In the genomic region with DNA sequence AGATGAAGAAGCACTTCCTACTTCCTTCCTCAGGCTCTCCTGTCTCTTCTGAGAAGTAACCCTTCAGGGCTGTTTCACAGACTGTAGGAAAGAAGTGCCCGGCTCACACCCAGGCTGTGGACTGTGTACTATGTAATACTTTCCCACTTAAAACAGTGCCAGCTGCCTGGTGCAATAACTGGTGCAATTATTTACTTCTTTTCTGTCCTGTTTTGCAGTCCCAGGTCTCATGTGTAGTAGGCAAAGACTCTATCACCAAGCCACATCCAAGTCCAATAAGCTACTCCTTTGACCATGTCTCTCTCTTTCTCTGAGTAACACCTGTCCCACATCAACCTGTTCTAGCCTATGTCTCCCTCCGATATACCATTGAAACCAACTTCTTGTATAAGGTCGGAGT, we compare ENCODE assay signal across 28 mouse cellular contexts.
DNase-seq lines count a peak whose midpoint lies in the region; ATAC-seq and TF ChIP-seq lines count a peak whose summit lies in the region.
"Had no signal": no experiment of that assay in that cellular context is flagged by ENCODE, and none has a peak within 500 bp of the region (broad histone marks: within the 10 kb centered on the region; RNA-seq: fewer than 3 reads in every experiment).

No protein-coding gene starts in this region.

- WGBS in heart, embryonic 11.5 days (ENCODE audit: insufficient replicate concordance), result 78% methylated on average over 3 of the region's 3 CpGs
- 87% methylated on average over 3 of the region's 3 CpGs for WGBS in heart, embryonic 15.5 days
- 22% methylated on average over 3 of the region's 3 CpGs for WGBS in liver, adult 2 months
- 80% methylated on average over 3 of the region's 3 CpGs for WGBS in liver, postnatal 0 days (ENCODE audit: insufficient replicate concordance)

- no peaks in the 10 kb centered on the region for H3K79me2 ChIP-seq in liver, adult 2 months (ENCODE audit: control insufficient read depth, insufficient read depth, low read length)

- no peaks in the 10 kb centered on the region for H3K27me3 ChIP-seq in heart, embryonic 11.5 days (ENCODE audit: control insufficient read depth, insufficient read depth, low read length)
- H3K27me3 ChIP-seq in heart, embryonic 15.5 days, result no peaks in the 10 kb centered on the region
- no peaks in the 10 kb centered on the region for H3K27me3 ChIP-seq in liver, adult 2 months (ENCODE audit: control insufficient read depth, insufficient read depth, low read length)
- no peaks in the 10 kb centered on the region for H3K27me3 ChIP-seq in liver, postnatal 0 days (ENCODE audit: insufficient read depth, low read length)
- H3K27me3 ChIP-seq: embryonic facial prominence, embryonic 13.5 days; forebrain, embryonic 12.5 days; forebrain, embryonic 15.5 days had no signal

- no peak for TF ChIP-seq EP300 in liver, postnatal 0 days (IDR thresholded peaks at IDR 0.05; ENCODE audit: low read depth)

- H3K27ac ChIP-seq in heart, embryonic 11.5 days (ENCODE audit: low read depth, low read length), result 0 out of 2 replicates have a peak overlapping the region, but pooled peaks have one; percentile 25
- peak overlapping the region; percentile 75 for H3K27ac ChIP-seq in heart, embryonic 15.5 days
- peak overlapping the region; percentile 48 for H3K27ac ChIP-seq in liver, adult 2 months (replicated peaks; ENCODE audit: insufficient read depth, low read depth, low read length)
- H3K27ac ChIP-seq in liver, postnatal 0 days (ENCODE audit: low read depth), result no peak overlapping the region
- H3K27ac ChIP-seq: embryonic facial prominence, embryonic 10.5 days; embryonic facial prominence, embryonic 13.5 days; forebrain, embryonic 12.5 days; forebrain, embryonic 15.5 days; hindbrain, embryonic 14.5 days; hindbrain, postnatal 0 days had no signal

- TF ChIP-seq CTCF in liver, adult 2 months (IDR thresholded peaks at IDR 0.05; ENCODE audit: low read depth, low read length), result no peak
- no peak for TF ChIP-seq CTCF in liver, postnatal 0 days (IDR thresholded peaks at IDR 0.05; ENCODE audit: low read depth)

- TF ChIP-seq POLR2A in liver, adult 2 months (IDR thresholded peaks at IDR 0.05; ENCODE audit: extremely low read depth, insufficient read depth, low read length), result no peak

- intact Hi-C loops in heart, postnatal 36 days (cut with DNase I), result loop anchor here (5.0 kb wide), 1 partner anchor 91 kb away; a partner anchor contains a TSS
- intact Hi-C loops in left cerebral cortex, postnatal 25 days (cut with DNase I), result no loop called here

- ATAC-seq in heart, embryonic 11.5 days (replicated peaks; ENCODE audit: insufficient number of reproducible peaks, low FRiP score, low TSS enrichment), result no peak
- no peak for ATAC-seq in heart, embryonic 15.5 days (replicated peaks; ENCODE audit: insufficient number of reproducible peaks, insufficient read depth, low FRiP score, low read depth)
- ATAC-seq in liver, postnatal 0 days, result no peak
- ATAC-seq: CD4-positive, CD25-positive, alpha-beta regulatory T cell, adult 4 months; forebrain, embryonic 15.5 days; hindbrain, postnatal 0 days; inflammation-experienced regulatory T-cells, adult 6 months; intestine, embryonic 16.5 days had no signal

- no peaks in the 10 kb centered on the region for H3K9me3 ChIP-seq in heart, embryonic 11.5 days (replicated peaks; ENCODE audit: control insufficient read depth, low read length)
- H3K9me3 ChIP-seq in heart, embryonic 15.5 days (replicated peaks), result no peaks in the 10 kb centered on the region
- H3K9me3 ChIP-seq in liver, postnatal 0 days (ENCODE audit: low read length), result no peaks in the 10 kb centered on the region
- H3K9me3 ChIP-seq: embryonic facial prominence, embryonic 10.5 days; embryonic facial prominence, embryonic 13.5 days; forebrain, embryonic 12.5 days; forebrain, embryonic 15.5 days had no signal

- peaks cover 12% of the 10 kb centered on the region for H3K4me1 ChIP-seq in heart, embryonic 11.5 days (ENCODE audit: control insufficient read depth, insufficient read depth, low read length)
- no peaks in the 10 kb centered on the region for H3K4me1 ChIP-seq in heart, embryonic 15.5 days (replicated peaks)
- H3K4me1 ChIP-seq in liver, adult 2 months (ENCODE audit: control insufficient read depth, insufficient read depth, low read length), result peaks cover 9% of the 10 kb centered on the region; the same call in 1 of the 2 replicates
- no peaks in the 10 kb centered on the region for H3K4me1 ChIP-seq in liver, postnatal 0 days (ENCODE audit: insufficient read depth)
- H3K4me1 ChIP-seq: embryonic facial prominence, embryonic 13.5 days had no signal

- H3K4me2 ChIP-seq in heart, embryonic 11.5 days, result no peak overlapping the region
- no peak overlapping the region for H3K4me2 ChIP-seq in heart, embryonic 15.5 days
- H3K4me2 ChIP-seq in liver, postnatal 0 days (ENCODE audit: low read depth, low read length), result no peak overlapping the region
- H3K4me2 ChIP-seq: embryonic facial prominence, embryonic 13.5 days; forebrain, embryonic 12.5 days; forebrain, embryonic 15.5 days; hindbrain, embryonic 14.5 days had no signal

- DNase-seq in heart, adult 18-20 months, result no peak
- no peak for DNase-seq in heart, postnatal 36 days
- DNase-seq in liver, adult 2 months (ENCODE audit: extremely low read depth, low read depth, low spot score), result peak; percentile 93
- DNase-seq in liver, postnatal 0 days, result no peak
- no peak for DNase-seq in left cerebral cortex, postnatal 25 days (ENCODE audit: low spot score in 2 of 2)
- DNase-seq: adrenal gland, adult 8-10 months; adrenal gland, postnatal 25 days; cerebellum, adult 11-12 months; cerebellum, adult 8-10 months; cerebellum, postnatal 10 days; cerebellum, postnatal 36 days; embryo, embryonic 11 days; gastrocnemius, postnatal 25 days; heart, postnatal 4 days; kidney, adult 18-20 months; kidney, adult 9 months had no signal

- H3K36me3 ChIP-seq in heart, embryonic 11.5 days (ENCODE audit: control insufficient read depth, insufficient read depth, low read length), result no peaks in the 10 kb centered on the region
- H3K36me3 ChIP-seq in heart, embryonic 15.5 days, result 0 out of 2 replicates have a peak, but pooled peaks cover 4% of the 10 kb centered on the region
- no peaks in the 10 kb centered on the region for H3K36me3 ChIP-seq in liver, adult 2 months (ENCODE audit: control insufficient read depth, insufficient read depth, low read length)
- no peaks in the 10 kb centered on the region for H3K36me3 ChIP-seq in liver, postnatal 0 days (replicated peaks; ENCODE audit: insufficient read depth, low read length)
- H3K36me3 ChIP-seq: embryonic facial prominence, embryonic 10.5 days; embryonic facial prominence, embryonic 13.5 days; forebrain, embryonic 12.5 days; forebrain, embryonic 15.5 days had no signal

- H3K9ac ChIP-seq in heart, embryonic 11.5 days (ENCODE audit: low read depth, low read length), result no peak overlapping the region
- H3K9ac ChIP-seq in heart, embryonic 15.5 days, result no peak overlapping the region
- no peak overlapping the region for H3K9ac ChIP-seq in liver, adult 2 months (ENCODE audit: low read depth, low read length)
- no peak overlapping the region for H3K9ac ChIP-seq in liver, postnatal 0 days (replicated peaks)
- H3K9ac ChIP-seq: embryonic facial prominence, embryonic 13.5 days; forebrain, embryonic 12.5 days; forebrain, embryonic 15.5 days; hindbrain, embryonic 14.5 days had no signal

- no peak overlapping the region for H3K4me3 ChIP-seq in heart, embryonic 11.5 days (ENCODE audit: low read depth, low read length)
- H3K4me3 ChIP-seq in heart, embryonic 15.5 days, result no peak overlapping the region
- no peak overlapping the region for H3K4me3 ChIP-seq in liver, adult 2 months (ENCODE audit: insufficient read depth, low read depth, low read length)
- H3K4me3 ChIP-seq in liver, postnatal 0 days (ENCODE audit: low read depth, low read length), result no peak overlapping the region
- H3K4me3 ChIP-seq: embryonic facial prominence, embryonic 10.5 days; embryonic facial prominence, embryonic 13.5 days; erythroblast, embryonic 14.5 days; forebrain, embryonic 12.5 days; forebrain, embryonic 15.5 days had no signal
